Mouse (Mus musculus) yolk sac, embryonic 10.5 days (tissue): Measurements from ENCODE around the gene 4931428L18Rik.

Experiments used
- DNase-seq: peaks from one replicate; pipeline ENCODE4 v3.0.0-alpha.2; 2017; ENCODE audit warnings: low spot score

Gene 4931428L18Rik

DNA sequence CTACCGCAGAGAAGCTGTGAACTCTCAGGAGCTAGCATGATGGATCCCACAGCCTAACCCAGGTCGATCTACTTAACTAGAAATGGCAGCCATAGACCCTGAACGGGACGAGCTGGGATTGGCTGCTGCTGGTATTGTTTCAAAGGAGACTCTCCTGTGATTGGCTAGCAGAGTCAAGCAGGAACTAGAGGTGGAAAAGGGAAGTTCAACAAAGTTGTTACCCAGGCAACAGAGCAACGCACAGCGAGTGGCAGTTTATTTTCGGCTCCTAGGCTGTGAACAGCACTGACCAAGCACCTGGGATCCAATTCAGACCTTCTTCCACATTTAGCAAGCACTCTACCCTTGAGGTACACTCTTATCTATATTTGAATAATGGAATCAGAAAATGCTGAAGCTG is at the start of gene 4931428L18Rik, which contains the start of gene Pih1d3:
Gene 4931428L18Rik, minus strand, starts transcription at position 121 of the 400 bp plus-strand sequence.
Gene Pih1d3, plus strand, starts transcription at position 275 of the 400 bp plus-strand sequence.
- DNase-seq: no peak

GRCm38 (mm10) chr1:31260218-31260923 is 37.9 kb upstream of the 4931428L18Rik start:
- no peak for DNase-seq

GRCm38 (mm10) chr1:31233319-31234036 is 11.0 kb upstream of the 4931428L18Rik start:
- DNase-seq: no peak

DNA sequence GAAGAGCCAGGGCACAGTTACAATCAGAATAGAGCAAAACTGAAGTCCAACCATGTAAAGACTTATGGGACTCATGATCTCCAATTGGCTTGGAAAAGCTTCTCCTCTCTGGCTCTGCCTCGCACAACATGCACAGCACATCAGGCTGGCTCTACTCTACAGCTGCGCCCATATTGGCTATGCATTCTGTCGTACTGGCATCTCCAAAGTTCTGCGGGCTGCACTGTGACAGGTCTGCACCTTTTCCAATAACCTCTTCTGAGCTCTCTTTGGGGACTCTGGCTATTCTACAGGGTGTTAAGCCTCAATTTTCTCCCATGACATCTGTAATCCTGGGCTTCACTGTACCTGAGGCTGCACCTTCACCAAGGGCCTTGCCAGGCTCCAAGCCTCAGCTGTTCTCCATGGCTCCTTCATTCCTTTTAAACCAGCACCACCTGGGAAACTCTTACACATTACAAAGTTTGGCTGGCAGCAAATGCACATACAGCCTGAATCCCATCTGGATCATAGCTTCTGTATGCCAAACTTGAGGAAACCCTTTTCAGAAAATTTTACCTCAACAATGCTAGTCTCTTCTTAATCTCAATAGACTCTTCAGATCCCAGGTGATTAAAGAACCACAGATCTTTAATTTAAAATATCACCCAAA is 1.8 kb downstream of the 4931428L18Rik start:
- no peak for DNase-seq

DNA sequence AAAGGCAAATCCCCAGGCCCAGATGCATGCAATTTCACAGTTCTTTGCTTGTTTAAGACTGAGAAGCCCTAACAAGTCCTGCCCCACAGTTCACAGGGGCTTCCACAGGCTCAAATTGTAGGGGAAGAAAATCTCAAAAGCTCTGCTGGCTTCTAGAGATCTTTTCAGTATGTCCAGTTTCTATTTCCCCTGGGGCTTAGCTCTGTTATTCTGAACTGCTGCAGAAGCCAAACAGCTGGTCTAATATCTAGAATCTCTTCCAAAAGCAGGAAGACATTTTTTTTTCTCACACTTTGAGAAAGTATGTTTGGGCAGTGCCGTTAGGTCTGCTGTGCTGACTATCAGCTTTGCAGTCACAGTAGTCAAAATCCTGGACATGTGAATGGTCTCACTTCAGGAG is 7.7 kb downstream of the 4931428L18Rik start:
- DNase-seq: no peak

DNA sequence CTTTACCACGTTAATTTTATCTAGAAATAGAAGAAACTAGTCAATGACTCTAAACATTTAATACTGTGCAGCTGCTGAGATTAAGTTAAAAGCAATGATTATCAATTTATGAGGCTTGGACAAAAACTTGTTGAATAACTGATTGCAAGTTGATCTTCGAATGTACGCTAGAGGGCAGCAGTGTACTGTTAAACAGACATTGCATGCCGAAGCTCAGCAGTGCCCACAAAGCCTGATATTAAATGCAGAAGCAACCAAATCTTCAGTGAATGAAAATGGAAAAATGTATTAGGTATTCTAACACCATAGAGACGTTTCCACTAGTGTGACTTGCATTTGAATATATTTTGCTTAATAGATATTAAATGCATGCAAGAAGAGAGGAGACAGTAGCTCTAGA is 12.3 kb downstream of the 4931428L18Rik start:
- DNase-seq: peak; percentile 11

DNA sequence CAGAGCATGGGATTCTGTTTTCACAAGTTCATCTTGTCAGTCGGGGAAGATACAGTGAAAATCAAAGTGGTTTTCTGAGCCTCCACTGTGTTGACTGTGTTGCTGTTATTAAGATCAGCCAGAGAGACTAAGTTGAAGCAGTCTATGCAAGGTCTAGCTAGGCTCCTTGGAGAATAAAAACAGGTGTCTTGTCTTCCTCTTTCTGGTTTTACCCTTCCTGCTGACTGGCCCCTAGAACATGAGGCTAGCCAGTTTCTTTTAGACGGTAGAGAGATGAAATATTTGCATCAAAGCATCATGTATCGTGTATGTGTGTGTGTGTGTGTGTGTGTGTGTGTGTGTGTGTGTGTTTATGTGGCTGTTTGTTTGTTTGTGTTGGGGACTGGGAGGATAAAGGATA is 16.7 kb downstream of the 4931428L18Rik start:
- no peak for DNase-seq

DNA sequence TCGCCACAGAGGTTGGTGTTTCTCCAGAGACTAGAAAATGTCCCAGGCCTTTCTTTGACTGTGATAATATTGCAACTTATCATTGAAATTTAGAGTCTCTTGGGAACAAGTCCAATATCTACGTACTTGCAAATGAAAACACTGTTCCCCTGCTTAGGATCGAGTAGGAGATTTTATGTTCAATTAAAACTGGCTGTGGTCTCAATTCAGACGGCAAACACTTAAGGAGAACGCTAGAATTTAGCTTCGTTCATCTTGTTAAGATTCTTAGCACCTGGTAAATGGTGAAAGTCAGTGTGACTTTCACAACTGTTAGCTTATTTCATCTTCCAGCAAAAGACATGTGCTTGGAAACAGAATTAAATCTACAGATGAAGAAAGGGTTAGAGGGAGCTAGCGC is 17.1 kb downstream of the 4931428L18Rik start:
- DNase-seq: no peak

DNA sequence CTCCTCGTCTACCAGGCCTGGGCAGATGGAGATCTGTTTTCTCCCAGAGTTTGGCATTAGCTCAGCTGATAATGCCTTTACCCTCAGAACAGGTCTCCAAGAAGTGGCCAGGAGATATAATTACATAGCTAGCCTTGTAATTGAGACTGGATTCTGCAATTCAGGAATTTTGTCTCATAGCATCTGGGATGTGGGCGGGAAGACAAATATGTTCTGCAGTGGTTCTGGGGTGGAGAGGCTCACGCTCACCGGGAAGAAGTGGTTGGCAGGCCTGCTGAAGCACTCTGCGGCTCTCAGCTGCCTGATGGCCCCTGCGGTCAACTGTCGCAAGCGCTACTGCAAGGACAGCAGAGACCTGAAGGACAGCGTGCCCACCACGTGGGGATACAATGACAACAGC is 18.7 kb downstream of the 4931428L18Rik start:
- DNase-seq: no peak

DNA sequence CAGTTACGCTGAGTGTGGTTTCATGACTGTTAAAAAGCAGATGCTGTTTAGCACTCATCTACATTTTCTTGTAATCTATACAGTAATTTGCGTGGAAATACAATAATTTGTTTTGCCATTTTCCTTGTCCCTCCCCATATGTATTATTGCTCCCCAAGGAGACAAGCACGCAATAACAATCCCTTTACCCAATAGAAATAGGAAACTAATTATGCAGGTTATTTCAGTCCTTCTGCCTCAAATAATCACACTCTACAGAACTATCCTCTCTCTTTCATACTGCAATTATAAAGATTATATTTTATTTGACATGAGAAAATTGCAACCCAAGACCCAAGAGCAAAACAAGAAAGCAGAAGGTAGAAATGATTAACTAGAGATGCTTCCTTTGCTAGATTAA is 25.5 kb downstream of the 4931428L18Rik start:
- DNase-seq: no peak

GRCm38 (mm10) chr1:31195633-31196032 is 26.9 kb downstream of the 4931428L18Rik start:
- no peak for DNase-seq

GRCm38 (mm10) chr1:31190237-31190866 is 32.1 kb downstream of the 4931428L18Rik start:
- no peak for DNase-seq

GRCm38 (mm10) chr1:31178264-31178663 is 44.2 kb downstream of the 4931428L18Rik start:
- DNase-seq: no peak

- DNase-seq: no peak
Observed at GRCm38 (mm10) chr1:31176101-31176500, 46.4 kb downstream of the 4931428L18Rik start, which contains the start of gene Lgsn. Gene Lgsn, plus strand, starts transcription at chr1:31176401.

- DNase-seq: no peak
Observed at GRCm38 (mm10) chr1:31175401-31175800, 47.1 kb downstream of the 4931428L18Rik start.

DNA sequence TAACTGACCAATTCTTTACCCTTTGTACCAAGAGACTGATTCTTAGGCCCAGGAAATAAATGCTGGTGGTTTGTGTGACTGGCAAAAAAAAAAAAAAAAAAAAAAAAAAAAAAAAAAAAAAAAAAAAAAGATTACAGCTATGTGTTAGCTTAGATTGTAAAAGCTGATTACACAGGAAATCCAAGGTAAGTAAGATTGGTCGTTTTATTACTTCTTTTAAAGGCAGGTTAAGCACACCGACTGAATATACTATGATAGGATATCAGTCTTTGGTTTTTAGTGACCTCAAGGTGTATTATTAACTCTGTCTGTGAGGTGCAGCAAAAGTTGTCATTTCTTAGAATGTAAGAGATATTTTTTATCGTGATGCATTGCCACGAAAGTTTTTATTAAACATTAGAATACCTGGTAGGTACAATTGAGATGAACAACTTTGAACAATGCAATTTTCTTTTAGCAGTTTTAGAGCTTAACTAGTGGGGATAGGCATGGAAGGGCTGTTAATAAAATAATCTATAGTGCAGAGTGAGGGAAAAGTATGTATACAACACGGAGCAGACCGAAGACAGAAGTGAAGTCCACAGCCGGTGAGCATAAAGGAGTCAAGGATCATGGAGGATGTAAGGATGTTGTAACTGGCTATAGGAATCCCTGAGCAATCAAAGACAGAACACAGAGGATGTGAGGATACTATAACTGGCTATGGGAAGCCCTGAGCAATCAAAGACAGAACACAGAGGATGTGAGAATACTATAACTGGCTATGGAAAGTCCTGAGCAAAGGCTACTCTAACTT is 57.0 kb downstream of the 4931428L18Rik start:
- no peak for DNase-seq

- no peak for DNase-seq
Observed at GRCm38 (mm10) chr1:31164527-31165189, 57.8 kb downstream of the 4931428L18Rik start.

DNA sequence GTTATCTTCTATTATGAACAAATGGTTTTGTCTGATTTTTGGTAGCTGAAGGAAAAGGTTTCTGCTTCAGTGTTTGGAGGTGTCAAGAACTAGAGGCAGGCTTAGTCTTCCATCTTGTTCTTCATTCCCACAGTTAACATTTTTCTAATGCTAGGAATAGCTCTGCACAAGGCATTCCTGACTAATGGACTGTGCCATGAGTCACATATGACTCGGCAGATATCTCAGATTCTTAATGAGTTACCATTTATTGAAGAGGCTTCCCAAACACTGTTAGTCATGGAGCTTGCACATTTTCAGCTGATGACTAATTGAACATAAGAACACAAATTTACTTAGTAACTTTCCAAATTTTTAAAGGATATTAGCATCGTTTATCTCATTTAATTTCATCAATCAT is 65.6 kb downstream of the 4931428L18Rik start:
- DNase-seq: peak; percentile 19

DNA sequence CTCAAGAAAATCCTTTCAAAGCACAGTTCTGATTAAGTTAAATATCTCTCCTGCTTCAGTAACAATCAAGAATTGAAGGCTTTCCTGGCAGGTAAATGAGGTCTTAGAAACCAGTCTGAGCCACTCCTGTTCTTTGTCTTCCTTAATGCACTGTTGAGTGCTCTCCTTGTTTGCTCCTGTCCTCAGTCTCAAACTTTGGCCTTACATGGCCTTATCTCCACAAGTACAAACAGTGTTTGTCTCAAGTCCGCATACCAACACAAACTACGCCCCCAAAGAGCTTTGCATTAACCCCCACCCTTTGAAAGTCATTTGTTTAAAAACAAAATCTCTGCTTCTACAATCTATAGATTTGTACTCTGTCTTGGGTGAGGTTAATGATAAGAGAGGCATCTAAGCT is 66.3 kb downstream of the 4931428L18Rik start:
- peak; percentile 64 for DNase-seq

DNA sequence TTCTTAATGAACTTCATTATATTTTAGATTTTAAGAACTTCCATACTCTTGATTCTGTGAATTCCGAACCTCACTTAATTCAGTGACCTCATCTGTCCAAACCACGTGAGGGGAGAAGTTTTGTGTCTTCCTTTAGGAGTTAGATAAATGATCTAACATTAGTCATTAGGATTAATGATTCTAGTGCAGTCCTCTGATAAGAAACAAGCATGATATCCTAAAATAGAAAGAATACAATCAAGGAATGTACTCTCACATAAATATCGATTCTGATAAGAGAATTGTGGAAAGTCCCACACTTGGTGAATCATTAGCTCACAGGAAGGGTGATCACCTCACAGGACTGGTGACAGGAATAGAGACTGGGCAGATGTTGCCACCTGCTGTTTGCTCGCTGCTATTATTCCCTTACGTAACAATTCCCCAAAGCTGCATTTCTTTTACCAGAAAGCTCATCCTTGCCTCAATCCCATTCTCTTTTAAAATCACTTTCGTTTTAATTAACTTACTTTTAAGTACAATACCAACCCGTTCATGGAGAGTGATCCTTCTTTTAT is 68.6 kb downstream of the 4931428L18Rik start:
- peak; percentile 45 for DNase-seq
